Mouse (Mus musculus) testis, postnatal 14 days (tissue): ENCODE data around the gene Cpsf7.
A peak's percentile ranks its signal among the peaks of the same experiment; 100 is the strongest.

Source experiments
- DNase-seq: peaks from one replicate; pipeline ENCODE4 v3.0.0; 2021; ENCODE audit warnings: low spot score

Cpsf7 gene

DNA sequence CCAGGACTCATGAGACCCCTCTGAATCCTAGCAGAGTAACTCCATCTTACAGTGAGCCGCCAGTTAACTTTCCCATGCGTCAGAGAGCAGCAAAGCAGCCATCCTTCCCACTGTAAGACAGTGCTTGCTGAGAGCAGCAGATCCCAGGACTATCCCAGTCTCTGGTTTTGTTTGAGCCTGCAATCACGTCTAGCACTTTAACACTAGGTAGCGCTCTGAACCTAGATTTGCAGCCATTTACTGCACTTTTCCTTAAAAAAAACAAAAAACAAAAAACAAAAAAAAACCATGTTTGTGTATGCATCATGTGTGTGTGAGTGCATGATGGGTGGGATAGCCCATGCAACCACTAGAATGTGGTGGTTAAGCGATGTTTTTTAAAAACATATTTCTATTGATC, 35.0 kb downstream of the Cpsf7 start:
- DNase-seq, result no peak

DNA sequence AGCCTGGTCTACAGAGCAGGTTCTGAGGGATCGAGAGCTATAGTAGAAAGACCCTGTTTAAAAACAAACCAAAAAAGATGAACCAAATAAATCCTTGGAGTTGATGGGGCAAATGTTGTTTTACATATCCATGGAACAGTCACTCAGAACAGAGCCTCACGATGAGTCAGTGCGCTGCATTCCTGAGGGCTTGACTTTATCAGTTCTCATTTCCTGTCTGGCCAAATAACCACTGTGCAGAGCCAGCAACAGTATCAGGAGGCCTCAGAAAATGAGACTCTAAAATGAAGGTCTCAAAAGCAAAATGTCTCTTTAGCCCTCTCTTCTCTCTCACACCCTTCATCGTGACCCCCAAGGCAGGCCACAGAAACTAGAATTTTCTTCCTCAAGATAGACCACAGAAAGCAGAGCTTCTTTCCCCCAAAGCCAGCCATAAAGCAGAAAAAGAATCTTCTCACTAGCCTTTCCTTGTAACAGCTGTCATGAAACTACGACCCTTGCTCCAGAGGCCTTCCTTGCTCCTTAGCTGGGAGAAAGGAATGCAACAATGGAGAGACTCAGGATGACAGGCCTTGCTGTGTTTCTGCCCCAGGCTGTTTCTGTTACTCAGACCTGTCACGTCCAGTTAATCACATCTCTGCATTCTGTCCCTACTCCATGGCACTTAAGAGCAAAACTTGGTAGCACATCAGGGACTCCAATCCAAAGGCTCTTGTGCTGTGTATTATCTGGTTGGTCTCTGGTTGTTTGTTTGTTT, 36.7 kb downstream of the Cpsf7 start:
- DNase-seq, result no peak

DNA sequence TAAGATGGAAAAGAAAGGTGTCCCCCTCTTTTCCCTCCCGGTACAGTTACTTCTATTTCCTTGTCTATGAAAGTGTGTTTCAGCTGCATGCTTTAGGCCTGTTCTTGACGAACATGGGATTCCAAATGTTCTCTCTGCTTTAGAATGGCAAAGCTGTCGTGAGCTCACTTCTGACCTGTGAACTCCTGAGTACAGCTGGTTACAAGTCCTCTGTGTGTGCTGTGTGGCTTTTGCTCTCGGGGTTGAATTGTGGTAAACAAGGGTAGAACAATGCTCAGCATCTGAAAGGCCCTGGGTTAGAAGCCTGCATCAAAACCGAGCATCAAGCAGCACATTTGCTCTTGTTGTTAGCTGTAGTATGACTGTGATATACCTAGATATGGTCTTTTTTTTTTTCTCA, 37.3 kb downstream of the Cpsf7 start:
- no peak for DNase-seq

DNA sequence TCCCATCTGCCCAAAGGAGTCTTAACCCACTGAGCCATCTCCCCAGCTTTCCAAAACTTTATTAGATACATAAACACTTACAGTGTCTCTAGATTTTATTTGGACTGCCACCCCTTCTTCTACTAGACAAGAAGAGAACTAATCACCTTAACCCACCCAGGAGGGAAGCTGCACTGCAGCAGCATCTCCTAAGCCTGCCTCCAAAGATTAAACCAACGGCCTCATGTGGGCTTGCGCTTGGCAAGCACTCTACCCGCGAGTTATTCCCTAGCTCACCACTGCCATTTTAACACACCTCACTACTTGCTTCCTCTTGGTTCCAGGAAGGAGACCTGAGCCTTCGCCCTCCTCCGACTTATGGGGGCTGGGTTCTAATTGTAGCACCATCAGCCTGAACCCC, 39.2 kb downstream of the Cpsf7 start:
- no peak for DNase-seq

DNA sequence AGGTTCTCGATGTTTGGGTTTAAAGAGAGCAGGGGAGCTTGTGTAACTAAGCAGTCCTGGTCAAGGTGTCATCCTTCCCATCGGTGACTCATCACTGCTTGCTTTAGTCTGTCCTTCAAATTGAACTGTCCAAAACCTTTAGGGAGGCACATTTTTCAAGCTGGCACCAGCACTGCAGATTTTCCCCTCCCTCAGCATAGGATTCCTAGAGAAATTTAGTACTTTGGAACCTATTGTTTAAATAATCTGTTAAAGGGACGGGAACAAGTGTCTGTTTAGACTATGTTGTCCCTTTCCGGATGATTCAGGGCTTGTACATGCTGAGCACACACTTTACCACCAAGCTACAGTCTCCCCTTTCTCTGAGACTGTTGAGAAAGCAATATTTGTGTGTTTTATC, 40.2 kb downstream of the Cpsf7 start:
- no peak for DNase-seq

DNA sequence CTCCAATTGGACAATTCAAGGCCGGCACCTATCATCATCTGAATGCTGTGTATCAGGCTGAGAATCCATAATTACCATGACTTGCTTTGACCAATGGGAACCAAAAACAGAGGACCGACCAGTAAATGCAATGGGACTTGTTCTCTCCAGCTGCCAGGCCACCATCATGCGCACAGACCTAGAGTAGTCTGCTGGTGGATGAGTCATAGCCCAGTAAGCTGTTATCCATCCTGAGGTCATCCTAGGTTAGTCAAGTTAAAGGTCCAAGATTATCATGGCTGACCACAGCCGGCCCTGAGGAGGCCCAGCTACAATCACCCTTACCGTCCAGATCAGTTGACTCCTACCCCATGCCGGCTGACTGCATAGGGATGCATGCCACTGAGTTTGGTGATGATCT, 44.6 kb downstream of the Cpsf7 start:
- no peak for DNase-seq

DNA sequence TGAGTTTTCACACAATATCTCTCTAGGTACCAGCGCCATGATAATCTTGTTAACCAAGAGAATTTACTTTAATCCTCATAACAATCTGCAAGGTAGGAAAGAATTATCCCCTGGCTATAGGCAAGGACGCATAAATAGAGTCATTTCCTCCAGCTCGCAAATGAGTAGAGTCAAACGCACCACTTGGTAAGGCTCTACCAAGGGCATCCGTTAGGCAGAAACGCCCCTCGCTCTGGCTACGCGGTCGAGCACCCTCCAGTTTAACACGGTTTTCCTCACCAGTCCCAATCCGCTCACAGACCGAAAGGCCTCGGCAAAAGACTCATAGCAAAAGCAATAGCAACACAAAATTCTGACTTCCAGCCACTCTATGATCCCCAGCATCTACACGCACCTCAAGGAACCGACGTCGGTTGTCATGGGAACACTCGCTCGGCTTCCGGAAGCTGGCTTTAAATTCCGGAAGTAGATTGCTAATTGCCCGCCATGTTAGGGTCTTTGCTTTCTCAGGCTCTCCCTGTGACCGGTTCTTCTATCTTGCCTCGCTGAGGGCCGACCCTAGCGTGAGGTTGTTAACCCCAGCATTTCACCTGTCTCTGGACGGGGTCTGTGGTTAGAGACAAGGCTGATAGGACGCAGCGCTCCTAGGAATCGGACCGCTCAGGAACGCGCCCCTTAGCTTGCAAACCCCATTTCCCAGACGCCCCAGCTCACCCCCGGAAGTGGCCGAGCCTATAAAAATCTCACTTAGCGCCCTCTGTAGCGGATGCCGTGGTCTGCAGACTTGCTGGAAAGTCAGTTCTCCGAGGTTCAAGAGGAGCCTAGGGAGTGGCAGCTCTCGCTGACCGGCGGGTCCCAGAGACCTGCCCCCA, 51.9 kb downstream of the Cpsf7 start, which contains the start of the genes Cyb561a3 and Tmem138:
Gene Cyb561a3, plus strand, starts transcription at position 483 of the 872 bp plus-strand sequence.
Gene Tmem138, minus strand, starts transcription at position 673 of the 872 bp plus-strand sequence.
- peak; percentile 90 for DNase-seq

DNA sequence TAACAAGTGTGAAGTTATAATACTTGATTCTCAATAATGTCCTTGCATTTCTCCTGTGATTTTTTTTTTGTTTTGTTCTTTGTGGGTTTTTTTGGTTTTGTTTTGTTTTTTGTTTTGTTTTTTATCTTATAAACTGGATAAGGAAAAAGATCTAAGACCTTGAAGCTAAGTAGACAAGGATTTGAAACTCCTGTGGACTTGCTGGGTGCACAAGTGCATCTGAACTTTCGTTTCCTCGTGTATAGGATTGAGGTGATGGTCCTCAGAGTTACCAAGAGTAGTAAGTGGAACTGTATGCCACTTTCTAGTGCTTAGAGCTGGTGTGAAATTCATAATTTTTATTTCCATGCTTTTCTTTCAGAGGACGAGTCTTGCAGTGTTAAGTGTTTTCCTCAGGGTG, 55.0 kb downstream of the Cpsf7 start:
- no peak for DNase-seq

DNA sequence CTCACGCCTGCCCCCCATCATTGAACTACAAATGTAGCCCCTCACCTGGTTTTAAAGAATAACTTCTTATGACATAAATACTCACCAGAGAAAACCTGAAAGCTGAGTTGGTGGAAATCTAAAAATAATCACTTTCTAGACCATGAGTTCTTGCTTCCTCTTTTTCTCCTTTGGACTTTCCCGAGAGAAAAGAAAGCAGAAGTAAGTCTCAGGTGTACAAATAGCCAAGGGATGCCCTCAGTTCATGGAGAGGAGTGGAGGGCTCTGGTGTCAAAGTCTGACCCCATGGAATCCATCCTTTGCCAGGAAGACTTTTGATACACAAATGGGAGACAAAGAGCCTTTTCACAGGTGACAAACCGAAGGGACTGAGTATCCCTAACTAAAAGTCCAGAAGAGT, 55.7 kb downstream of the Cpsf7 start:
- no peak for DNase-seq

DNA sequence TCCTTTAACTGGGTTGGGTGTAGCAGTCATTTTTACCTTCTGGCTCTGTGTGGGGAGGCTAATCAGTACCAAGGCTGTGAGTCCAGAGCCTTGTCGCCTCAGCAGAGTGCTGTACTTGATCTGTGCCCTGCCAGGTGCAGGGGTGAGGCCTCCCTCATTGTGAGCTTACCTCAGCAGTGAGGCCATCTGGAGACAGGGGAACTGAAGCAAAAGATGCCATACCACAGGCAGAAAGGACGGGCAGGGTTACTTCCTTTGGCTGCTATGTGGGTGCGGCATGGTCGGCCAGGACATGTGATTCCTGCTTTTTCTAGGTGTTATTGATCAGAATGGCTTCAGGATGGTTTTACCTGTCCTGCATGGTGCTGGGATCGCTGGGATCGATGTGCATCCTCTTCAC, 56.9 kb downstream of the Cpsf7 start:
- DNase-seq, result no peak

DNA sequence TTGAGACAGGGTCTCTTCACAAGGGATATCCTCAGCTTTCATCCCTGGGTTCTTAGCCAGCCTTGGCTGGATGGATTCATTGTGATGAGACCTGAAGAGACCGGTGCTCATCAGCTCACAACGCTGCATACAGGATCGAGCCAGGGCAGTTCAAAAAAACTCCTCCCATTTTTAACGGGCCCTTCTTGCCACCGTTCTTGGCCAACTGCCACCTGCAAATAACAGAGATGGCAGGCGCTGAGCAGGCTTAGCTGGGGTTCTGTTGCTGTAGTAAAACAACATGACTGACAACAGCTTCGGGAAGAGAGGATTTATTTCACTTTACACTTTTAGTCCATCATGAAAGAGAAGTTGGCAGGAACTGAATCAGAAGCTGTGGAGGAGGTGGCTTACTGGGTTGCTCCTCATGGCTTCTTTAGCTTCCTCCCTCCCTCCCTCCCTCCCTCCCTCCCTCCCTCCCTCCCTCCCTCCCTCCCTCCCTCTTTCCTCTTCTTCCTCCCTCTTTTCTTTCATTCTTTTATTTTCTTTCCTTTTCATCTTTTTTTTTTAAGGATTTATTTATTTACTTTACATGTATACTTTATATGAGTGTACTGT, 58.6 kb downstream of the Cpsf7 start:
- DNase-seq, result no peak

DNA sequence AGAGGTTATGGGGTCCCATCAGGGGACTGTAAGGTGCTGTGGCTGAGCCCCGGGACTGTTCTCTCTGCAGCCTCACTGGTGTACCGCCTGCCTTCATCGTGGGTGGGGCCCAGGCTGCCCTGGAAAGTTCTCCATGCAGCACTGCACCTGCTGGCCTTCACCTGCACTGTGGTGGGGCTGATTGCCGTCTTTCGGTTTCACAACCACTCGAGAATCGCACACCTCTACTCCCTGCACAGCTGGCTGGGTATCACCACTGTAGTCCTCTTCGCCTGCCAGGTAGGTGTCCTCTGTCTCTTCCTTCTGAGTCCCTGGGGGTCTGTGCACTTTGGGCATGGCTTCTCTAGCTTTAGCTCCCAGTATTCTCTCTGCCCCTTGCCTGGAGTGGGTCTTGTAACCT, 60.0 kb downstream of the Cpsf7 start:
- no peak for DNase-seq

DNA sequence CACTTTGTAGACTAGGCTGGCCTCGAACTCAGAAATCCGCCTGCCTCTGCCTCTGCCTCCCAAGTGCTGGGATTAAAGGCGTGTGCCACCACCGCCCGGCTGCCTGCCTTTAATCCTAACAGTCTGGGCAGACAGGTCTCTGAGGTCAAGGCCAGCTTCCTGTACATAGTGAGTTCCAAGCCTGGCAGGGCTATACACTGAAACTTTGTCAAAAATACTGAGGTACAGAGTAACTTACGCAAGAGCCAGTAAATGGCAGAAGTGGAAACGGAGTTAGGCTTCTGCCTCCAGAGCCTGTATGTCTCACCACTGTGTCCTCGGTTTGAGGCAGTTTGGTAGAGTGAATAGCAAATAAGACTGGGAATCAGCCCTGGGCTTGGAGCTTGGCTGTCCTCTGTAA, 62.2 kb downstream of the Cpsf7 start:
- DNase-seq, result no peak

DNA sequence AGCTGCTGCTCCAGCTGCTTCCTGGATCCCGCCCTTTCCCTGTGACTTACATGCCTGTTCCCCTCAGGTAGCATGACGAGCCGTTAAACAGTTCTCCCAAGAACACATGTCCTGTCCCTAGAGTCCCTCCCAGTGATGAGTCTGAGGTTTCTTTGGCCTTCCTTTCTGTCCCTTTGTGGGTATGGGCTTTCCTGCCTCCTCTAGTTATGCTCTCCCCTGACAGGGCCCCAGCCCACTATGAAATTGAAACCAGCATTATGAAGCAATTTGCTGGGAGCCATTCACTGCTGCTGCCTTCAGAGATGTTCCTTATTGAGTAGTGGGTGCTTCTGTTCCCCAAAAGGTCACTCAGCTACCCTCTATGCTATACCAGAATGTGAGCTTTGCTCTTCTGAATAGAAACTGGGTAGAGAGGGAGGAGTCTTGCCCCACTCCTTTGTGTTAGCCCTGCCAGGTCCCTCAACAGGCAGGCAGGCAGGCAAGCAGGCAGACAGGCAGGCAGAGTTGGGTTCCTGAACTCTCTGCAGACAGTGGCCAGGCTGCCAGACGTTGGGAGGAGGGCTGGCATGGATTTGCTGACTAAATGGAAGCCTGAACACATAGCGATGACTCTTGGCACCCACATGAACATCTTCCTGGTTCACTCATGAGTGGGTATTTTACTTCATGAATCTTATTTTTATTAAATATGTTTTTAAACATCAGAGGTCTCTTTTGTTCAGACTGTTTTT, 64.2 kb downstream of the Cpsf7 start:
- no peak for DNase-seq

DNA sequence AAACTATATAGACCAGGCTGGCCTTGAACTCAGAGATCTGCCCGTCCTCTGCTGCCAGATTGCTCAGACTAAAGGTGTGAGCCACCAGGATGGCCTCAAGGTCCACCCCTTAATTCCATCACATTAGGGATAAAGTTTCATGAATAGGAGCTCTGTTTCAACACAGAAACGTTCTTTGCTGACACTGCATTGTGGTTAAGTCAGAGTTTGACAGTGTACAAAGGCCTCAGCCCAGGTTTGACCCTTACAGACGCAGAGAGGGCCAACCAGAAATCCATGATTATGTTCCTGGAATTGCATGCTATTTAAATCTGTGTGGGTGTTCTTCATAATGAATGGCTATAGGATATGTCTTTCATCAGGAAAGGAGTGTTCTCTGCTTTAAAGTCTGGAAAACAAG, 65.2 kb downstream of the Cpsf7 start:
- no peak for DNase-seq

DNA sequence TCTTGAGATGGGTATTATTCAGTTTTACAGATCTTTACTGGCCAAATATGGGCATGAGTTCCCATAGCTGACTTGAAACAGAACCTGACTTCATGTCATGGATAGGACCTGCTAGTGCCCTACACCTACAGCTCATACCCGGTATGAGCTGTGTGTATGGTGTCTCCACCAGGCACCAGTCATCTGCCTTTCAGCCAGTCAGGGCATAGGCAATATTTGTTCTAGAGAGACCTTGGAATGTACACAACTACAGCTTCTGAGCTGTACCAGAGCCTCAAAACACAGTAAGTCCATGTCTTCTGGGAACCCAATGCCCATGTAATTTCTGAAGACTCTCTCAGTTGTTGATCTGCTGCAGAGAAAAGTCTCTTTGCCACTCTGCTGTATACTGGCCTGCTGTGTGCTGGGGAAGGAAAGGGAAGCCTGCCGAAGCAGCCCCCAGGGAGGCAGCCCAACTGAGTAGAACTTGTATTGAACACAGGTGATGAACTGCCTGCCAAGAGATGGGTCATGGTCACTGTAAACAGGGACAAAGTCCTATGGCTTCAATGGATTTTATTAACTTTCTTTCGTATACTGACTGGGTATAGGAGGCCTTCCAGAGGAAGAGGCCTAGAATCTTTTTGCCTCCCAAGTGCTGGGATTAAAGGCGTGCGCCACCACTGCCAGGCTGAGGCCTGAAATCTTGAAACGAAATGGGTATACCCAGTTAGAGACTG, 66.8 kb downstream of the Cpsf7 start:
- no peak for DNase-seq
